Mouse (Mus musculus): Measurements from ENCODE around the gene Fgfrl1.

GRCm38 (mm10) chr5:108654444-108654990 is 37.7 kb upstream of the Fgfrl1 start:
- no peak for TF ChIP-seq CTCF (conservative IDR thresholded peaks at IDR 0.05; ENCODE audit: insufficient read depth, insufficient read length, low read depth, low read length)
- no peak for TF ChIP-seq POLR2A (IDR thresholded peaks at IDR 0.05; ENCODE audit: low read depth, low read length)
